Mouse (Mus musculus) kidney, postnatal 10 days (tissue): ENCODE measurements around the gene Myoz1.
A peak's percentile ranks its signal among the peaks of the same experiment; 100 is the strongest.

Experiments
- DNase-seq: peaks from one replicate; pipeline ENCODE4 v3.0.0; 2021; ENCODE audit warnings: mixed read lengths

Myoz1 gene

DNA sequence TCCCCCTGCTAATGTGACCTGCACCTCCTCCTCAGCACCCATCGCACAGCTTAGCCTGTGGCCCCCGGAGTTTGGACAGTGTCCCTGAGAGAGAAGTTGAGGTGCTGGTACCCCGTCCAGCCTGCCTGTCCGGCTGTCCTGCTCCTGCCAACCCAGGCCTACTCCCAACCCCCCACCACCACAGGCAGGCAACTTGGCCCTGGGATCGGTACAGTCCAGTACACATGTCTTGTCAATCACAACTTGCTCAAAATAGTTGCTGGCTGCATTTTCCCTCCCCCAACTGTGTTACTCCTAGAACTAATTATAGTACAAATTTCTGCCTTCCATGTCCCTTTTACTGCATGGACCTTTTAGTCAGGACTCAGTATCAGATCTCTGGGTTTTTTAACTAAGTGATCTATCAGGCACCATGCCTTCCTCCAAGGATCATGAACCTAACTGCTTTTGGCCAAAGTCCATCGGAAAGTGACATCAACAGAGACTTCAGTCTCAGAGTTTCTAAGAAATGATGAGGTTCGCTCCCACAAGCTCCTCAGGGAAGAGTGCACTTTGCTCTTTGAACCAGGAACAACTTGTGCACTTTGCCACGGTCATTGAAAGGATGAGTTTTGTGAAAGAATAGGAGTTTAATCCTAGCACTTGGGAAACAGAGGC lies 11.9 kb upstream of the Myoz1 start, which contains the start of gene Synpo2l:
Synpo2l (minus strand) TSS at position 201 of the 657 bp plus-strand sequence.
- DNase-seq = no peak

DNA sequence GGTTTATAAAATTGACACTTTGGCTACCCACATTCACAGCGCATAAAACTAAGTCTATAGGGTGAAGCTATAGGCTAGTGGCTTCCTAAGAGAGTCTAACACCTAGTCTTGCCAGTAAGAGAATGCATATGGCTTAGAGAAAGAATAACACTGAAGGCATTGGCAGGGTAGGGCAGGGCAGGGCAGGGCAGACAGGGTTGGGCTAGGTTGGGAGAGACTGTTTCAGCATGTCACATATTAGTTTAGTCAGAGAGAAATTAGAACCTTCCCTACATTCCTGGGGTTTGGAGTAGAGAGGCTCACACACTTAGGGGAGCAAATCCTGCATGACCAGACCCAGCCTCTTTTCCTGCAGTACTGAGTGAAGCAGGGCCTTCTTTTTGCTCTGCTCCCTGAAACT lies 11.1 kb upstream of the Myoz1 start:
- no peak for DNase-seq

DNA sequence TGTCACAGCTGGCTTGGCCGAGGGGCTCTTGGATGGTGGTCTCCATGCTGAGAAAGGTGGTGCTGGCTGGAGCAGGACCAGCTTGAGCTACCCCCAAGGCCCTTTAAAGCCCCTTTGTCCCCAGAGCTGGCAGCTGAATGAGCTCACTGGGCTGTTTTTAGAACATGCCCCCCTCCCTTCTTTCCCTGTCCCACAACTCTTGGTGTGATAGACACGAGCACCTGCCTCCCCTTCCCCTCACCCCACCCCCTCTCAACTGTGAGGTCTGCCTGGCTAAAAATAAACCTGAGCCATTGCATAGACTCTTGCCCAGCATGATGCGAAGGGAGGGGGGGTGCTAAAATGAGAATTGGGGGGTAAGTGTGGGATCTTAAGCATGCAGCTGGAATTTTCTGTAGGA lies 8.1 kb upstream of the Myoz1 start:
- DNase-seq = no peak

DNA sequence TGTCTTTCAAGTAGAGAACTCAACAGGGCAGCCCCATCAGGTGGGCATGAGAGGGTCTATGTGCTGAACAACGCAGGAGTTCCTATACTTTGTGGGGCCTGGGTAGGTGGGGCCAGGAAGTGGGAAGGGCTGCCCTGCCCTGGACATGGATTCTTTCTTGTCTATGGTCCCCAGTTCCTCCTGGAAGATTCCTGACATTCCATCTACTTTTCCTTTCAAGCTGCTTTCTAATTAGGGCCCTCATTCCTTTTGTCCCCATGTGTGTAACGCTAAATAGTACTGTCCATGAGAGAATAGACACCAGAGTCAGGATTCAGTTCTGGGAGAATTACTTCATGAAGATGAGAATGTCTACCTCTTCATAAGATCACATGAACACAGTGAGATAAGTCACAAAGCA lies 7.3 kb upstream of the Myoz1 start:
- DNase-seq = no peak

DNA sequence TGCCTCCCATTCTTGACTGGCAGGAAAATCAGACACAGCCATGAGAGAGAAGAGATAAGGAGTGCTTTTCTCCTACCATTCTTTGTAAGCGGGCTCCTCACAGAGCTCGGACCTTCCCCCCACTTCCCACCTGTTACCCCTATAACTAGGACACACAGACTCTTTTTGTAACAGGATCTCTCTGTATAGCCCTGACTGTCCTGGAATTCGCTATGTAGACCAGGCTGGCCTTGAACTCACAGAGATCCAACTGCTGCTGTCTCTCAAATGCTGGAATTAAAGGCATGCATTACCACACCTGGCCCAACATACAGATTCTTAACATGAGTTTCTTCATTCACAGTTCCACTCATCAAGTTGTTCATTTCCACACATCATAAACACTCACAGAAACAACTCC lies 6.4 kb upstream of the Myoz1 start:
- no peak for DNase-seq

DNA sequence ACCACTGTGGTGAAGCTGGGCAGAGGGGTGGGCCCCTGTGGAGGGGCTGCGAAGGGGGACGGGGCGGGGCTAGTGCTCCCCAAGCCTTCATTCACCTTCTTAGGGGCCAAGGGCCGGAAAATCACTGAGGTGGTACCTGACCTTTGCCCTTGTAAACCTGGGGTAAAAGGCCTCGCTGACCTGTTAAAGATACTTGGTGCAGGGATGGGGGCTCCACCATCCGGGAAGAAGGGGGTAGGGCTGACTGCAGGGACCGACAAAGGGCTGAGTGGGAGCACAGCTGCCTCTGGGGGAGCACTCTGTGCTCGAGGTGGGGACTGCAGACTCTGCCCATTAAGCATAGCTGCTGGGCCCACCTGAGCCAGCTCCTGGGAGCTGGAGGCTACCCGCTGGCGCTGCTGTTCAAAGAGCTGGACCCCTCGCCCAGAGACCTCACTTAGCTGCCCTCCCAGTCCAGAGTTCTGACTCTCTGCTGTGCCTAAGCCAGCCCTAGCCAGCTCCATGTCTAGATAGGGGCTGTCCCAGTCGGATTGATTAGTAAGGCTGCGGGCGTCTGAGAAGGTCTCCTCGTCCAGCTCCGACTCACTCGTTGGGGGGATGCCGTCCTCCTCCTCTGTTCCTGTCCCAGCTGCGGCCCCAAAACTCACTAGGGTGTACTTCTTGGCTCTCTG lies 5.5 kb upstream of the Myoz1 start:
- peak; percentile 34 for DNase-seq

DNA sequence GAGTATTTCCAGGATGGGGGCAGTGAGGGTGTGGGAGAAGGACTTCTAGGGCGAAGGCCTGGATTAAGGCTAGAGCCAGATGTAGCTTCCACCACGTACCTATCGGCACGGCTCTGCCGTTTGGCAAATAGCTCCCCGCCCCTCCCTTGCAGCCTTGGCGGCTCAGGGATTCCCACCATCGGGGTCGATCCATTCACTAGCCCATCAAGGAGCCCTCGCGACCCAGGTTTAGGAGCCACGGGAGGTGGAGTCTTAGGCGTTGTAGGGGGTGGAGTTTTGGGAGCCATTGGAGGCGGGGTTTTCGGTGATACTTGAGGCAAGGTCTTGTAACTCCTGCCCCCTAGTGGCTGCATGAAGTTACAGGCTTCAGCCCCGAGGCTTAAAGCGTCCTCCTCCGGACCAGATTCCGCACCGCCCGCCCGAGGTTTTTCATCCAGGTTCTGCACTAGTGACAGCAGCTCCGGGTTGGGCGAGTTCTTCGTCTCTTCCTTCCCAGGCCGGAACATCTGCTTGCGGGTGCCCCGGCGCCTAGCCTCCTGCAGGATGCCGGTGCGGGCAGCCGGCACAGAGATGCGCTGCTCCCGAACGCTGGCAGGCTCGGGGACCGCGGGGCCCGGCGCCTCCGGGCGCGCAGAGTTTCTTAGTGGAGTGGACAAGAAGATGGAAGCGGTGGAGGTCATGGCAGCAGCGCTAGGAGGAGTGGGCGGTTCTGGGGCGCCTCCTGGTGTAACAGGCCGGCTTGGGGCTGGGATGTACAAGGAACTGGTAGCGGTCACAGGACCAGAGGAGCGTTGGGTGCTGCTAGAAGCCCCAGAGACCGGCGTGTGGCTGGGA lies 4.7 kb upstream of the Myoz1 start:
- peak; percentile 96 for DNase-seq

GRCm38 (mm10) chr14:20659687-20660086 lies 3.3 kb upstream of the Myoz1 start:
- DNase-seq = no peak

- DNase-seq = no peak
These were observed 2.6 kb upstream of the Myoz1 start for GRCm38 (mm10) chr14:20658902-20659301.

GRCm38 (mm10) chr14:20658326-20658725 lies 2.0 kb upstream of the Myoz1 start:
- DNase-seq = peak; percentile 63

GRCm38 (mm10) chr14:20655731-20656130 lies 609 bp downstream of the Myoz1 start:
- no peak for DNase-seq

GRCm38 (mm10) chr14:20654690-20655421 lies 1.5 kb downstream of the Myoz1 start:
- DNase-seq = no peak

GRCm38 (mm10) chr14:20651722-20652256 lies 4.6 kb downstream of the Myoz1 start:
- no peak for DNase-seq

- DNase-seq = peak; percentile 53
These were observed 5.3 kb downstream of the Myoz1 start for GRCm38 (mm10) chr14:20651000-20651399.

DNA sequence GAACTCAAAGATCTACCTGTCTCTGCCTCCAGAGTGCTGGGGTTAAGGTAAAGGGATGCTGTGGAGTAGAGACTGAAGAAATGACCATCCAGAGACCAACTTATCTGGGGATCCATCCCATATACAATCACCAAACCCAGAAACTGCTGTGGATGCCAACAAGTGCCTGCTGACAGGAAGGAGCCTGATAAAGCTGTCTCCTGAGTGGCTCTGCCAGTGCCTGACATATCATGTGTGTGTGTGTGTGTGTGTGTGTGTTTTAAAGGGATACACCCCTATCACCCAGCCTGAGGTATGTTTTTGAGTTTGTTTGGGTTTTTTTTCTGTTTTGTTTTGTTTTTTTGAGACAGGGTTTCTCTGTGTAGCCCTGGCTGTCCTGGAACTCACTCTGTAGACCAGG lies 10.0 kb downstream of the Myoz1 start:
- DNase-seq = no peak

- no peak for DNase-seq
These were observed 10.8 kb downstream of the Myoz1 start for GRCm38 (mm10) chr14:20645547-20645946.

DNA sequence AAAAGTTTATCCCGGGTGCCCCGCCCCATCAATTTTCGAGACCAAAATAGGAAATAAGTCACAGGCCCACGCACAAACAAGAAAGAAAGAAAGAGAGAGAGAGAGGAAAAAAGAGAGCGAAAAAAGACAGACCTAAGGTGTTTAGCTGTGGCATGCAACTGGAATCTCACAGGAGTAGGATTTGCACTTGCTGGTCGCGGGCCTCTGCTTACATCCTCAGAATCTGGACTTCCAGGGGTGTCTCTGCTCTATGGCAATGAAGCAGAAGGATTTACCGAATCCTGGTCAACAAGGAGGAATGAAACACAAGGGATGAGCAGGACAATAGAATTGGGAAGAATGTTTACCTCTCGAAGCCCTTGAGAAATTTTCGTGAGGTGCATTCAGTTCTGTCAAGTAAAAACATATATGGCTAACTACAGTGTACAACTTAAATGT lies 14.9 kb downstream of the Myoz1 start:
- DNase-seq = peak; percentile 36

DNA sequence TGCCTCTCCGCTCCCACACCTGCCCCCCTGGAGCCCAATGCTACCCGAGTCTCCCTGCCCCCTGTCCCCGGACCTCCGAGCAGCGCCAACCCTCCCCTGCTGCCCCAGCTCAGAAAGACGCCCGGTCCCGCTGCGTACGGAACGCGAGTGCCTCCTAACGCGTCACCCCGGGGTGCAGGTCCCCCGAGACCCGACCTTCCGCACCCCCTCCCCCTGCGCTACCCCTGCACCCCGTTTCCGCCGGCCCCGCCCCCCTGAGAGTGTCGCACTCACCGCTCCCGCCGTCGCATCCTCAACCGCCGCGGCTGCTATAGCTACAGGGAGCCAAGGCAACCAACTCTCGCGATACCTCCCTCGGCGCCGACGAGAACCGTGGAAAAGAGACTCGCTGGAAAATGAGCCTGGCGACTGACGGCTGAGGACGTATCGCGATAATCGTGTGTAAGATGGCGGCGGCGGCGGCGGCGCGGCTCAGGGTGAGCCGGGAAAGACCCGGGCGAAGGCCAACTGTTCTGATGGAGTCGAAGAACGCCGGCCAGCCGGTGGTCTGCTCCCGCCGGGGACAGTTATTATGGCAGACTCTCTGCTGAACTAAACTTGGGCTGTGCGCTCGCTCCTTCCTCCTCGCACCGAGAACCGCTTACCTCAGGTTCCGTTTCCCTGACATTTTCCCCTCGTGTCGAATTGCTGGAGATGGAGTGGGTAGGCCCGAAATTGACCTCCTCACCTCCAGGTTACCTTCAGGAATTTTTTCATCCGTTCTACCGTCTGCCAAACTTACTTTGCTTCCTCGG lies 15.5 kb downstream of the Myoz1 start, which contains the start of gene Usp54:
Usp54 (minus strand) TSS at position 420 of the 794 bp plus-strand sequence.
- DNase-seq = peak; percentile 99

GRCm38 (mm10) chr14:20639918-20640619 lies 16.3 kb downstream of the Myoz1 start:
- DNase-seq = peak; percentile 30

GRCm38 (mm10) chr14:20638702-20639101 lies 17.6 kb downstream of the Myoz1 start:
- DNase-seq = no peak
